Mouse (Mus musculus) liver, postnatal 0 days (tissue): Measurements from ENCODE around the gene Nudt9.

ENCODE experiments used
- CTCF ChIP-seq: sonication (generic); IDR thresholded peaks from 2 replicates; pipeline ENCODE4 v1.5.1; 2016; ENCODE audit warnings: antibody characterized with exemption, low read depth
- EP300 ChIP-seq: IDR thresholded peaks from 2 replicates; pipeline ENCODE4 v1.6.1; 2016; ENCODE audit warnings: antibody characterized with exemption, low read depth, mild to moderate bottlenecking

DNA sequence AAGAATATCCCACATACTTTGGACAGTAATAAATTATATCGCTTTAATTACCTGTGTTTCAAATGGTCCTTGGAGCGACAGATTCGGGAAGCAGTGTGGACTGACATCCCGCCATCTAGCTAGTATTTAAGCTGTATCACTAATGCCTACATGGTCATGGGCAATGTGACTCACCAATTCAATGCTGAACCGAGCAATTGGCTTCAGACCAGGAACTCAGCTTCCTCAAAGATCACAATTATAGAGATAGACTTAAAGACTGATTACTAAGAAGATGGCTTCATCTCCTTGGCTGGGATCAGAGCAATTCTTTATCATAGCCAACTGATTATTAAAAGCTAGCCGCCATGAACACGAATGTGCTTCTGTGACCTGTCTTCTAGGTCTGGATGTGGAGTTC lies 31.4 kb downstream of the Nudt9 start, which contains the start of gene Gm17660:
- TF ChIP-seq CTCF (no peak), EP300 (no peak)
